Mouse (Mus musculus) forebrain, embryonic 14.5 days (tissue): ENCODE measurements at regions not wholly inside any gene's neighbourhood (a gene's known extent, or its start where the extent isn't known, plus 50 kb on each side); places are given as distances from the start of the nearest gene placed in this dataset.

Experiments
- ATAC-seq: fragments of 200-750 bp; cut with Nextera tagmentation; 2 replicates; pipeline ENCODE4 v1.8.0; 2017; ENCODE audit warnings: mild to moderate bottlenecking, moderate library complexity
- DNase-seq: peaks from one replicate; pipeline ENCODE4 v3.0.0-alpha.2; 2015; ENCODE audit warnings: low spot score
- H3K27ac ChIP-seq: fragments of 300-500 bp; sonication (generic); 2 replicates; pipeline ENCODE4 v1.5.1; 2014; ENCODE audit warnings: low read depth, mild to moderate bottlenecking, control low read depth, low read length, moderate library complexity
- H3K27me3 ChIP-seq: fragments of 300-500 bp; sonication (generic); replicated peaks from 2 replicates; pipeline ENCODE4 v1.6.1; 2014; ENCODE audit warnings: low read length, control low read depth, mixed read lengths; ENCODE audit not compliant: control insufficient read depth, insufficient read depth
- H3K36me3 ChIP-seq: fragments of 300-500 bp; sonication (generic); 2 replicates; pipeline ENCODE4 v1.6.1; 2014; ENCODE audit warnings: low read length, control low read depth; ENCODE audit not compliant: control insufficient read depth, insufficient read depth
- H3K4me1 ChIP-seq: fragments of 300-500 bp; sonication (generic); 2 replicates; pipeline ENCODE4 v1.6.1; 2014; ENCODE audit warnings: antibody characterized with exemption, low read length, control low read depth; ENCODE audit not compliant: control insufficient read depth, insufficient read depth
- H3K4me2 ChIP-seq: fragments of 300-500 bp; sonication (generic); 2 replicates; pipeline ENCODE4 v1.6.1; 2014; ENCODE audit warnings: mild to moderate bottlenecking, control low read depth, low read length
- H3K4me3 ChIP-seq: fragments of 300-500 bp; sonication (generic); 2 replicates; pipeline ENCODE4 v1.5.1; 2014; ENCODE audit warnings: low read depth, low read length, control low read depth
- H3K9ac ChIP-seq: fragments of 300-500 bp; sonication (generic); 2 replicates; pipeline ENCODE4 v1.6.1; 2014; ENCODE audit warnings: mild to moderate bottlenecking, low read length, control low read depth, moderate library complexity
- H3K9me3 ChIP-seq: fragments of 300-500 bp; sonication (generic); replicated peaks from 2 replicates; pipeline ENCODE4 v1.6.1; 2016; ENCODE audit warnings: low read length, control low read depth, mixed read lengths; ENCODE audit not compliant: control insufficient read depth
- WGBS: fragments of 180-500 bp; shearing (Covaris S2); extraction: QIAGEN DNeasy Blood & Tissue Kit; methylation state at CpG from one replicate; pipeline ENCODE4 v1.1.7; 2014; 5-methylcytosine and 5-hydroxymethylcytosine counted together

DNA sequence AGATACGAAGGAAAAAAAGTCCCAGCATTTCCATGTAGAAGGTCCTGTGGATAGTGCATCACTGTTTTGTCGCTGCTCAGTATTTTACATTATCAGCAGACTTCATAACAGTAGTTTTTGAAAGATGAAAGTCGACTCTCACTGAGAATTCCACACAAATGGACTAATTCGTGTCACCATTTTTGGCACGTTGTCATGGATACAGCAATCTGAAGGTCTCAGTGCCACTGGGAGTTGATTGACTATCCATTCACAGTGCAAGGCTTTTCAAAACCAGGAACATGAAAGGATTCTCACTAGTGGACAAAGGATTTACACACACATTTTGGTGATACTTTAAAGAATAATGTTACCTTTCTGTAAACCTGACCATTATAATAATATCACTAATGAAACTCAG is 93.7 kb upstream of the Asb5 start:
- no peaks in the 10 kb centered on the region for H3K4me1 ChIP-seq
- ATAC-seq (no peak), DNase-seq (peak; percentile 31)
- H3K27ac ChIP-seq, result no peak overlapping the region
- WGBS, result 64% methylated on average over 5 of the region's 5 CpGs
- H3K9me3 ChIP-seq, result no peaks in the 10 kb centered on the region
- H3K4me3 ChIP-seq, result no peak overlapping the region
- H3K27me3 ChIP-seq, result no peaks in the 10 kb centered on the region
- no peak overlapping the region for H3K9ac ChIP-seq
- H3K36me3 ChIP-seq, result no peaks in the 10 kb centered on the region
- no peak overlapping the region for H3K4me2 ChIP-seq

- Histone ChIP-seq H3K4me3 (no peak overlapping the region), H3K36me3 (no peaks in the 10 kb centered on the region), H3K9me3 (no peaks in the 10 kb centered on the region), H3K4me2 (no peak overlapping the region), H3K9ac (no peak overlapping the region), H3K4me1 (no peaks in the 10 kb centered on the region), H3K27me3 (no peaks in the 10 kb centered on the region), H3K27ac (no peak overlapping the region)
- ATAC-seq (no peak), DNase-seq (no peak)
- WGBS, result 73% methylated on average over 3 of the region's 3 CpGs
Measured at GRCm38 (mm10) chr8:54441143-54441542, 88.2 kb upstream of the Asb5 start.

- Histone ChIP-seq H3K27me3 (no peaks in the 10 kb centered on the region), H3K9me3 (no peaks in the 10 kb centered on the region), H3K27ac (no peak overlapping the region), H3K4me3 (no peak overlapping the region), H3K9ac (no peak overlapping the region), H3K4me1 (no peaks in the 10 kb centered on the region), H3K4me2 (no peak overlapping the region), H3K36me3 (no peaks in the 10 kb centered on the region)
- no peak for ATAC-seq
- DNase-seq, result no peak
- WGBS, result 87% methylated on average over 1 of the region's 1 CpGs
Measured at GRCm38 (mm10) chr8:54442395-54442794, 87.0 kb upstream of the Asb5 start.

DNA sequence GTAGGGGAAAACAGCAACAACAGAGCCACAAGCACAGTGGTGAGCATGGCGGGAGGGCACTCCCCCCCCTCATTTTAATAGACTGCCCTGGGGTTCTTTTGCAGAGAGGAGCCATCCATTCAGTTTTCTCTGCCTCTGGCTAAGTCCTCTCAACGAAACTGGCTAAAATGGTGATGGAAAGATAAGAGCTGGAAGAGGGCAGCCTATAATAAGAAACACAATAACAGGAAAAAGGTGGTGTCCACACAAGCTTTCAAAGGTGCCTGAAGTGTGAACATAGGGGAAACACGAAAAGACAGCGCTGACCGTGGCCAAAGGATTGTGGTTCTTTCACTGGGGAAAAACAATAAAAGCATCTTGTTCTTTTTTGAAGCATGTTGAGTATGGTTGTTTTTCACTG is 83.0 kb upstream of the Asb5 start:
- DNase-seq, result no peak
- Histone ChIP-seq H3K9ac (no peak overlapping the region), H3K4me3 (no peak overlapping the region), H3K9me3 (no peaks in the 10 kb centered on the region), H3K4me1 (no peaks in the 10 kb centered on the region), H3K36me3 (no peaks in the 10 kb centered on the region), H3K27me3 (no peaks in the 10 kb centered on the region), H3K4me2 (no peak overlapping the region), H3K27ac (no peak overlapping the region)
- WGBS, result 30% methylated on average over 5 of the region's 5 CpGs
- ATAC-seq, result no peak

DNA sequence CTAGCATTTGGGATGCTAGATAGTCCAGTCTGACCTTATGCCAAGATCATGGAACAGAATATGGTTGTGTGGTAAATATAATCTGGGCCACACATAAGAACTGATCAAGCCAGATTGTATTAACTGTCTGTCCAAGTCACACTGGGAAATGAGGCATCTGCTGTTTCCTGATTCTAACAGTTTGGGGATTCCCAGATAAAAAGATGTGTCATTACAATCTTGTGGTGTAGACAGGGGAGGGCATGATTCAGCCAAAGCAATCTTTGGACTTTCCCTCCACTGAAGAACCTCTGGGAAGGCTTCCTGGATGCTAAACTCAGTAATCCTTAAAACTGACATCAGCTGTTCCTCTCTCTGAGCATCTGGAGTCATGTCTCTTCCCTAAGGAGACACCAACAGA is 79.6 kb upstream of the Asb5 start:
- H3K4me2 ChIP-seq, result no peak overlapping the region
- H3K27ac ChIP-seq, result no peak overlapping the region
- H3K9ac ChIP-seq, result no peak overlapping the region
- no peaks in the 10 kb centered on the region for H3K9me3 ChIP-seq
- H3K4me3 ChIP-seq, result no peak overlapping the region
- no peak for ATAC-seq
- H3K4me1 ChIP-seq, result no peaks in the 10 kb centered on the region
- H3K27me3 ChIP-seq, result no peaks in the 10 kb centered on the region
- H3K36me3 ChIP-seq, result no peaks in the 10 kb centered on the region
- DNase-seq, result no peak

DNA sequence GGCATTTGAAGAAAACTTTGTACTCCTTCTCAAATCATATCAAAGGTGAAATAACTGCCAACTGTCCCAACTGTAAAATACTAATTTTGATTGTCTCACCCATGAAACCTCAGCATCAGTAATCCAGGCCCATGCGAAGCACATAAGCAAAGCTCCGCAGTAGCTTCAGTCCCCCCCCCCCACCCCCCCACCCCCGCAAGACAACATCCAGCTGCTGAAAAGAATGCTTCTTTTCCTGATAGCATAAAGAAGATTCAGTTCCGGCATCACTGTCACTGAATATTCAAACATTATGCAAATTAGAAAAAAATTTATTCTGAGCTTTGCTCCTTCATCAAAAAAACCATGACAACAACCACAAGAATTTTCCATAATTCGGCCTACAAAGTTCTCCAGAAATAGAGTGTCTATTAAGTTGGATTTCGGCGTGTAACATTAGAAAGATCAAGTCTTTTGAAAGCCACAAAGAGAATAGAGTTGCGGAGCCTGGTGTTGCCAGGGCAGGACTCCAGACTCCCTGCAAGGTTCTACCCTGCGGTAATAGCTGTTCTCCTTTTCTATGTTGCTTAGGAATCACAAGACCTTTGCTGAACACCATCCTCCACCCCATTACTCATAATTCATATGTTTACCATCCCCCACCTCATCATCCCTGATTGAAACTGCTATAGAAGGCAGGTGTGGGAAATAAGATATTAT is 77.9 kb upstream of the Asb5 start:
- Histone ChIP-seq H3K27me3 (no peaks in the 10 kb centered on the region), H3K4me2 (no peak overlapping the region), H3K4me1 (no peaks in the 10 kb centered on the region), H3K36me3 (no peaks in the 10 kb centered on the region), H3K9ac (no peak overlapping the region), H3K9me3 (no peaks in the 10 kb centered on the region), H3K27ac (no peak overlapping the region), H3K4me3 (no peak overlapping the region)
- peak; percentile 34 for ATAC-seq
- WGBS, result 67% methylated on average over 9 of the region's 9 CpGs
- peak; percentile 34 for DNase-seq

DNA sequence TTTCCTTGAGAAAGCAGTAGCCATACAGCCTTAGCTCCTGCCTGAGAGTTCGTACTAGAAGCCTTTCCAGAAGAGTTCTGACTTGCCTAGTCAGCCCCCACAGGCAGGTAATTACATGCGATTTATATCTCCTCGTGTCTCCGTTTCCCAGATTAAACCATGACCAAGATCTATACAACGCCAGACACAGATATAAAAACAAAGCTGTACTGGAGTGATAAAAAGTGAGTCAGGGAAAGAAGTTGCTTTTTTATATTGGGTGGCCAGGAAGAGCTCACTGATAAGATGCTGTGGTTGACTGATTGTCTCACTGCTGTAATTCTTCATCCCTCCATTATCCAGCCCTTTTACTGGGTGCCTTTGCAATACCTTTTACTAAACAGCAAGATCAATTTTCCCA is 64.4 kb upstream of the Asb5 start:
- 89% methylated on average over 5 of the region's 5 CpGs for WGBS
- no peaks in the 10 kb centered on the region for H3K36me3 ChIP-seq
- ATAC-seq (no peak), DNase-seq (no peak)
- H3K27ac ChIP-seq, result no peak overlapping the region
- no peak overlapping the region for H3K9ac ChIP-seq
- H3K27me3 ChIP-seq, result no peaks in the 10 kb centered on the region
- no peaks in the 10 kb centered on the region for H3K9me3 ChIP-seq
- no peak overlapping the region for H3K4me3 ChIP-seq
- no peaks in the 10 kb centered on the region for H3K4me1 ChIP-seq
- no peak overlapping the region for H3K4me2 ChIP-seq

DNA sequence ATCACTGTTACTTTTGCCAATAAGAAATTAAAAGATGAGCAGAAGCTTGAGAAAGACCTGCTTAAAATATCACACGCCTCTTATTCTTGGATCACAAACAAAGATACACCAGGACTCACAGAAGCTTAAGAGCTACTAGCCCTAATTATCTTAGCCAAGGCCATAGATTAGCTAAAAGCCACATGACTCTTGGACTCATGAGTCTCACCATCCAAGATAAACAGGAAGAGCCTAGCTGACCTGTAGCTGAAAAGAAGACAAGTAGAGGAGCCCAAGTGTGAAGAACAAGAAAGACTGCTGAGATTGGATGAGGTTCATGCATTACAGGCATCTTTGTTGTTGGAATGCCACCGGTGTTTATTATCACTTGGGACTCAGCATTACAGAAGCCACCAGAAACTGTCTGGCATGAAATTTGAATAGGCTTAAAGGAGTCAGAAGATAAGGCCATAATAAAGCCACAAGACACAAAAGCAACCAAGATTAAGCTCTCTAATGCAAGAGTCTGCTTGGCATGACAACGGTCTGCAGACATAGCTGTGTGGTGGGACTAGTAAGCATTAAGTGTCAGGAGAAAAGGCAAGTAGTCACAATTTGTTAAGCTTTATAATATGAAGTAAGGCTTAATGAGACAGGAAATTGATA is 63.8 kb upstream of the Asb5 start:
- no peak overlapping the region for H3K4me3 ChIP-seq
- no peak overlapping the region for H3K9ac ChIP-seq
- no peak for ATAC-seq
- no peaks in the 10 kb centered on the region for H3K27me3 ChIP-seq
- 87% methylated on average over 3 of the region's 3 CpGs for WGBS
- H3K27ac ChIP-seq, result no peak overlapping the region
- H3K4me2 ChIP-seq, result no peak overlapping the region
- H3K36me3 ChIP-seq, result no peaks in the 10 kb centered on the region
- no peak for DNase-seq
- H3K9me3 ChIP-seq, result no peaks in the 10 kb centered on the region
- no peaks in the 10 kb centered on the region for H3K4me1 ChIP-seq
